Mouse (Mus musculus) neural tube, embryonic 11.5 days (tissue): ENCODE measurements at regions not wholly inside any gene's neighbourhood (a gene's known extent, or its start where the extent isn't known, plus 50 kb on each side); places are given as distances from the start of the nearest gene placed in this dataset.

Experiments
- ATAC-seq: fragments of 200-750 bp; cut with Nextera tagmentation; 2 replicates; pipeline ENCODE4 v1.8.0; 2017; ENCODE audit warnings: moderate number of reproducible peaks, mild to moderate bottlenecking, moderate TSS enrichment, moderate library complexity; ENCODE audit not compliant: insufficient read depth, low FRiP score, low TSS enrichment
- DNase-seq: peaks from one replicate; pipeline ENCODE4 v3.0.0-alpha.2; 2015; ENCODE audit warnings: low spot score
- H3K27ac ChIP-seq: fragments of 300-500 bp; sonication (generic); 2 replicates; pipeline ENCODE4 v1.5.1; 2014; ENCODE audit warnings: low read depth, mild to moderate bottlenecking, low read length
- H3K27me3 ChIP-seq: fragments of 300-500 bp; sonication (generic); 2 replicates; pipeline ENCODE4 v1.6.1; 2014; ENCODE audit warnings: mild to moderate bottlenecking, low read length, mixed read lengths; ENCODE audit not compliant: control insufficient read depth, insufficient read depth
- H3K36me3 ChIP-seq: fragments of 300-500 bp; sonication (generic); 2 replicates; pipeline ENCODE4 v1.6.1; 2014; ENCODE audit warnings: mild to moderate bottlenecking, low read length, moderate library complexity, mixed read lengths; ENCODE audit not compliant: control insufficient read depth, insufficient read depth
- H3K4me1 ChIP-seq: fragments of 300-500 bp; sonication (generic); 2 replicates; pipeline ENCODE4 v1.6.1; 2014; ENCODE audit warnings: low read length, mixed read lengths; ENCODE audit not compliant: control insufficient read depth, insufficient read depth
- H3K4me2 ChIP-seq: fragments of 300-500 bp; sonication (generic); 2 replicates; pipeline ENCODE4 v1.6.1; 2014; ENCODE audit warnings: low read depth, mild to moderate bottlenecking, moderate library complexity
- H3K4me3 ChIP-seq: fragments of 300-500 bp; sonication (generic); 2 replicates; pipeline ENCODE4 v1.5.1; 2014; ENCODE audit warnings: low read depth, low read length
- H3K9ac ChIP-seq: fragments of 300-500 bp; sonication (generic); 2 replicates; pipeline ENCODE4 v1.6.1; 2014; ENCODE audit warnings: mild to moderate bottlenecking, low read length
- H3K9me3 ChIP-seq: fragments of 300-500 bp; sonication (generic); 2 replicates; pipeline ENCODE4 v1.6.1; 2016; ENCODE audit warnings: low read length; ENCODE audit not compliant: control insufficient read depth
- WGBS: fragments of 180-500 bp; shearing (Covaris S2); extraction: QIAGEN DNeasy Blood & Tissue Kit; methylation state at CpG from one replicate; pipeline ENCODE4 v1.1.7; 2014; 5-methylcytosine and 5-hydroxymethylcytosine counted together

DNA sequence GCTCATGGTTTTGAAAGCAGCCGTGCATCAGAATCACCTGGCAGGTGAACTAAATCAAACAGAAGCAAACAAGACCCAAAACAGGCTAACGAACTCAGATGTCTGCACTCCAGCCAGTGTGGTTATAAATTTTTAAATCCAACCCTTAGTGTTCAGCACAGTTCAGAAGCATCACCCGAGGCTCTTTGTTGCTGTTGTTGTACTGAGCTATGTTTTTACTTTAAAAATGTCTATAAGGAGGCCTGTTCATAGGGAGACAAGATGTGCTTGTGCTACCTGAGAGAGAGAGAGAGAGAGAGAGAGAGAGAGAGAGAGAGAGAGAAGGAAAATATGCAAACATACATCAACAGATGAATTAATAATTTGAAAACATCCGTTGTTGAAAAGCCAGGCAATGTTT, 1503.1 kb upstream of the Gm6569 start:
- 76% methylated on average over 4 of the region's 4 CpGs for WGBS
- ATAC-seq (no peak), DNase-seq (no peak)
- Histone ChIP-seq H3K9ac (no peak overlapping the region), H3K4me2 (no peak overlapping the region), H3K4me1 (no peaks in the 10 kb centered on the region), H3K27me3 (no peaks in the 10 kb centered on the region), H3K9me3 (no peaks in the 10 kb centered on the region), H3K27ac (no peak overlapping the region), H3K4me3 (no peak overlapping the region), H3K36me3 (no peaks in the 10 kb centered on the region)

DNA sequence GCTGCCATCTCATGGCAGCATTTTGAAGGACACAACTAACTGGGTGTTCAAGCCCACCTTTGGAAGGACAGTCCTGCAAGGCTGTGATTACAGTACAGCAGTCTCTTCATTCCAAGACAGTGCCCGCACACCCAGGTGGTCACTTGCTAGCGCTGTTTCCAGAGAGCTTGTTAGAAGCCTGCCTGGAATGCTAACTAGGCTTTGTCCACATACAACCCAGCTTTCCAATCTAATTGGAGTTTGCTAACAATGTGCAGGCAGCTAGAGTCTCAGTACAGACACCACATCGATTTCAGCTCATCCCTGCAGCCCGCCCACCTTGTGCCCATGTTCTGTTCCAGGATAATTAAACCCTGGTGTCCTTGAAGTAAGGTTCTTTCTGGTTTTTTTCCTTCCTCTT, 1499.9 kb upstream of the Gm6569 start:
- ATAC-seq (no peak), DNase-seq (no peak)
- Histone ChIP-seq H3K4me3 (no peak overlapping the region), H3K27me3 (no peaks in the 10 kb centered on the region), H3K9ac (no peak overlapping the region), H3K36me3 (no peaks in the 10 kb centered on the region), H3K4me1 (no peaks in the 10 kb centered on the region), H3K27ac (no peak overlapping the region), H3K9me3 (no peaks in the 10 kb centered on the region), H3K4me2 (no peak overlapping the region)
- WGBS: 78% methylated on average over 4 of the region's 4 CpGs

DNA sequence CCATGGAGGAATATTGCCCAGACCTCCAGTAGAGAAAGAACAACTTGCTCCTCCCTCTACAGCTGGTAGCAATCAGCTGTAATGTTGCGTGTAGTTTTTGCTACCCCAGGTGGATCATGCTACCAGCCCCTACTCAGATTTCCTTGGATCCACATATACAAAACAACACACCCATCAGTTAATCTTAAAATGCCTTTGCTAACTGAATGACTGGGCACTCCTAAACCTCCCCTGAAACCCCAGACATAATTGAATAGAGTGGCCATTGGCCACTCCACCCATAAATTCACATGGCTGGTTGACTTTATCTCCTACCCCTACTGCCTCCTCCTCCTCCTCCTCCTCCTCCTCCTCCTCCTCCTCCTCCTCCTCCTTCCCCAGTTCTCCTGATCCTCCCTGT, 1494.7 kb upstream of the Gm6569 start:
- H3K4me3 ChIP-seq: no peak overlapping the region
- H3K9ac ChIP-seq: no peak overlapping the region
- H3K4me1 ChIP-seq: no peaks in the 10 kb centered on the region
- H3K27ac ChIP-seq: no peak overlapping the region
- no peaks in the 10 kb centered on the region for H3K36me3 ChIP-seq
- no peak overlapping the region for H3K4me2 ChIP-seq
- no peaks in the 10 kb centered on the region for H3K27me3 ChIP-seq
- WGBS: 74% methylated on average over 1 of the region's 1 CpGs
- DNase-seq (no peak), ATAC-seq (no peak)
- H3K9me3 ChIP-seq: no peaks in the 10 kb centered on the region

DNA sequence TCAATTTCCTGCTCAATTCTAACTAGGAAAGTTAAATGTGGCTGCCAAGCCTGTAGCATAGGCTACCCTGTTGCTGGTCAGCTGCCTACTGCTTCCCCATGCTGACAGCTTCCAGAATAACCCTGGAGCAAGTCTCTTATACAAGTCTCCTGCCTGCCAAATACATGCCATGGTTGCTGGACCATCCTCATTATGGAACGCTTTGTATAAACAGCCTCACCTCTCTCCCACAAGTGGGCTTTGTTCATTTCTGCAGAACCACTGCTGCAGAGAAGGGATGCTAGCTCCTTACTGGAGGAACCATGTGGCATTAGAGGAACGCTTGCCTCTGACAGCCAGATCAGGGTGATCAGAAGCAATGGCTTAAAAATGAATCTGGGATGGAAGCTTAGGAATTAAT, 1492.4 kb upstream of the Gm6569 start:
- no peaks in the 10 kb centered on the region for H3K4me1 ChIP-seq
- H3K27me3 ChIP-seq: no peaks in the 10 kb centered on the region
- no peak overlapping the region for H3K27ac ChIP-seq
- no peak overlapping the region for H3K4me3 ChIP-seq
- DNase-seq (no peak), ATAC-seq (no peak)
- H3K4me2 ChIP-seq: no peak overlapping the region
- WGBS: 81% methylated on average over 2 of the region's 2 CpGs
- H3K9ac ChIP-seq: no peak overlapping the region
- H3K36me3 ChIP-seq: no peaks in the 10 kb centered on the region
- H3K9me3 ChIP-seq: no peaks in the 10 kb centered on the region

DNA sequence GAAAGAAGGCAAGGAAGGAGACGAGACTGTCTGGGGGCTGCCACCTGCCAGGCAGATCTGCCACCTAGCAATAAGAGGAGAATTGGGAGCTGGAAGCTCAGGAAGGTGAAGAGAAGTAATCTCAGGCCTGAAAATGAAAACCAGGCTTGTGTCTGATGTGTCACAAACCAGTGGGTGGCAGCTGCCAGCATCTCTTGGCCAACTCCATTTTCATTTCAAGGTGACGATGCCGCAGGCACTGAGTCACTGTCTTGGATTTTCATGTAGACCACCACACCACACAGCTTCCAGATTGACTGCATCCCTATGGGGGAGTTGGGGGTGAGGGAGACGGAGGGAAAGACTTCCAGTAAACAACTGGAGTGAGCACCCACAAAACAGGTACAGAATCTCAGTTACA, 1491.9 kb upstream of the Gm6569 start:
- no peaks in the 10 kb centered on the region for H3K36me3 ChIP-seq
- DNase-seq (no peak), ATAC-seq (no peak)
- H3K9ac ChIP-seq: no peak overlapping the region
- 85% methylated on average over 4 of the region's 4 CpGs for WGBS
- no peak overlapping the region for H3K4me2 ChIP-seq
- no peak overlapping the region for H3K27ac ChIP-seq
- no peaks in the 10 kb centered on the region for H3K9me3 ChIP-seq
- H3K27me3 ChIP-seq: no peaks in the 10 kb centered on the region
- H3K4me1 ChIP-seq: no peaks in the 10 kb centered on the region
- H3K4me3 ChIP-seq: no peak overlapping the region

DNA sequence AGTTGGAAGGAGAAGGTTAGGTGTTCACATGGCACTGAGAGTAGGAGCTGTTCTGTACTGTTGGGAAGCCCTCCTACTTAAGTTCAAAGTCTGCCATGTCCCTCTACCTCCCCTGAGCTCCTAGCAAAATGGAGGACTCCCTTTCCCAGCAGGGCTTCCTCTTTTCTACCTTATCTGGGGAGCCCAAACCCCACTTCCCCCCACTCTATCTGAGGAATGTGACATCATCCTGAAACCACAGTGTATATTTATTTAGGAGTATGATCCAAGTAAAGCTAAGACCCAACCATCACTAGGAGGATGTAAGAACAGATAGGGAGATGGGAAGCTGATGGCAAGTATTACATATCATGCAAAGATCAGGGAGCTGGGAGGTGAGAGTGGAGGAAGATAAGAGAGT, 1490.6 kb upstream of the Gm6569 start:
- no peak for DNase-seq
- Histone ChIP-seq H3K27me3 (no peaks in the 10 kb centered on the region), H3K36me3 (no peaks in the 10 kb centered on the region), H3K27ac (no peak overlapping the region), H3K4me1 (no peaks in the 10 kb centered on the region), H3K4me3 (no peak overlapping the region), H3K9me3 (no peaks in the 10 kb centered on the region), H3K9ac (no peak overlapping the region), H3K4me2 (no peak overlapping the region)
- ATAC-seq: no peak

DNA sequence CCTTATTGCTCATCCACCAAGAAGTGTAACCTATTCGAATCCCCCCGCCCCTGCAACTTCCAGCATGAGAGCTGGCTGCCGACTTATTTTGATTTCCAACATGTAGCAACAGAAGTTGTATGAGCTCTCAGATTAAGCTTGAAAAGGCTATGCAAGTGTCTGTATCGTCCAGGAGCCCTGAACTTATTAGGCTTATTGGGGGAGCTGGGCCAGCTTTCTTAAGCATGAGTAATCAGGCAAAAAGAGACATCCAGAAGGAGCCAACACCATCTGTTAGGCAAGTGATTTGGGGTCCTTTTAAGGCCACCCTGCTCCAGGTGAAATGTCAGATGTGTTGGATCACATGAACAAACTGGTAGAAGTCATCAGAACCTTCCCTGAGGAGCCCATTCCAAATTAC, 1481.0 kb upstream of the Gm6569 start:
- ATAC-seq (no peak), DNase-seq (no peak)
- Histone ChIP-seq H3K4me1 (no peaks in the 10 kb centered on the region), H3K4me2 (no peak overlapping the region), H3K9me3 (no peaks in the 10 kb centered on the region), H3K27ac (no peak overlapping the region), H3K36me3 (no peaks in the 10 kb centered on the region), H3K9ac (no peak overlapping the region), H3K4me3 (no peak overlapping the region), H3K27me3 (no peaks in the 10 kb centered on the region)
- WGBS: 81% methylated on average over 4 of the region's 4 CpGs

DNA sequence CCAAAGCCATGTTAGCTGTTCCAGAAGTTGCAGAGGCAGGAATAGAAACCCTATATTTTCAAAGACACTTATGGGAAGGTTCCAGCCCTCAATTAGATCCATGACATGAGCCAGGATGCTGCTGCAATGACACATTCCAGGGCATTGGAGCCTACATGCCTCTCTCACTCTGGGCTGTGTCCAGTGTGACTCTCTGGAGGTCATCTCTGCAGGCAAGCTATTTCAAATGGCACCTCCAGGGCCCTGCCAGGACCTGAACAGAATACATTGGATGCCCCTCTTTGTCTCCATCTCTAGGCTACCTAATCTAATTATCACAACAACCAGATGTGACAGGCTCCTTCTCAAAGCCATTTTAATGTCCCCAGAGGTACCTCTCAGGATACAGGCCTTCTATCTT, 1478.7 kb upstream of the Gm6569 start:
- Histone ChIP-seq H3K4me1 (no peaks in the 10 kb centered on the region), H3K27ac (no peak overlapping the region), H3K9me3 (no peaks in the 10 kb centered on the region), H3K4me2 (no peak overlapping the region), H3K4me3 (no peak overlapping the region), H3K36me3 (no peaks in the 10 kb centered on the region), H3K27me3 (no peaks in the 10 kb centered on the region), H3K9ac (no peak overlapping the region)
- no peak for ATAC-seq
- DNase-seq: no peak

DNA sequence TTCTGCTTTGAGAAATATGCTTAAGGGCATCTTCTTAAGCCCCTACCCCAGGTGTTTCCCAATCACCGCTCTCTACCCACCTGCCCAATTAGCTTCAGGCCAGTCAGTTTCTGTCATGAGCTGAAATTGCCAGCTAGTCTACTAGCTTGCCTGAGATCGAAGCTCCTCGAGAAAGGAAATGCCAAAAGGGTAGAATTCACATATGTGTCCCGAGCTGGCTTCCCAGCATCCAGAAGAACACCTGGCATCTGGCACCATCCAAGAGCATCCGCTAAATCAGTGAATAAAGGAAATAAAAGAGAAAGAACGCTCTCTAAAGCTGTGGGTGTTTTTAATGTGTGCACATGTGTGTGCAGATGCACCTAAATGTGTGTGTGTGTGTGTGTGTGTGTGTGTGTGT, 1474.7 kb upstream of the Gm6569 start:
- no peak for ATAC-seq
- H3K9ac ChIP-seq: no peak overlapping the region
- 86% methylated on average over 6 of the region's 6 CpGs for WGBS

More for the DNA sequence above, 1474.7 kb upstream of the Gm6569 start:
- Histone ChIP-seq H3K27me3 (no peaks in the 10 kb centered on the region), H3K36me3 (no peaks in the 10 kb centered on the region), H3K9me3 (no peaks in the 10 kb centered on the region), H3K4me1 (no peaks in the 10 kb centered on the region), H3K27ac (no peak overlapping the region), H3K4me3 (no peak overlapping the region), H3K4me2 (no peak overlapping the region)
- DNase-seq: no peak
